Mouse (Mus musculus) lung, embryonic 14.5 days (tissue): ENCODE data around the gene Rpl12. TPM values are rescaled to one million over a fixed set of nuclear protein-coding genes. Genes with fewer than 3 reads are reported as not detected.

Experiments used
- ATAC-seq: fragments of 200-750 bp; cut with Nextera tagmentation; 2 replicates; pipeline ENCODE4 v1.8.0; 2017; ENCODE audit warnings: mild to moderate bottlenecking, moderate TSS enrichment, moderate library complexity; ENCODE audit not compliant: insufficient read depth
- DNase-seq: peaks from one replicate; pipeline ENCODE4 v3.0.0-alpha.2; 2015
- H3K27ac ChIP-seq: fragments of 300-500 bp; sonication (generic); 2 replicates; pipeline ENCODE4 v1.5.1; 2014; ENCODE audit warnings: low read depth, mild to moderate bottlenecking, moderate library complexity
- H3K27me3 ChIP-seq: fragments of 300-500 bp; sonication (generic); 2 replicates; pipeline ENCODE4 v1.6.1; 2014; ENCODE audit warnings: low read length, control low read depth; ENCODE audit not compliant: insufficient read depth
- H3K36me3 ChIP-seq: fragments of 300-500 bp; sonication (generic); 2 replicates; pipeline ENCODE4 v1.6.1; 2014; ENCODE audit warnings: control low read depth; ENCODE audit not compliant: insufficient read depth
- H3K4me1 ChIP-seq: fragments of 300-500 bp; sonication (generic); 2 replicates; pipeline ENCODE4 v1.6.1; 2014; ENCODE audit warnings: antibody characterized with exemption, control low read depth; ENCODE audit not compliant: insufficient read depth
- H3K4me2 ChIP-seq: fragments of 300-500 bp; sonication (generic); 2 replicates; pipeline ENCODE4 v1.6.1; 2014; ENCODE audit warnings: mild to moderate bottlenecking
- H3K4me3 ChIP-seq: fragments of 300-500 bp; sonication (generic); 2 replicates; pipeline ENCODE4 v1.5.1; 2014; ENCODE audit warnings: low read depth, low read length
- H3K9ac ChIP-seq: fragments of 300-500 bp; sonication (generic); 2 replicates; pipeline ENCODE4 v1.6.1; 2014
- H3K9me3 ChIP-seq: fragments of 300-500 bp; sonication (generic); 2 replicates; pipeline ENCODE4 v1.6.1; 2016; ENCODE audit warnings: low read depth, low read length, control low read depth
- CTCF ChIP-seq: IDR thresholded peaks from 2 replicates; pipeline ENCODE4 v1.5.1; 2016; ENCODE audit warnings: antibody characterized with exemption, low read depth
- WGBS: fragments of 180-500 bp; shearing (Covaris S2); extraction: QIAGEN DNeasy Blood & Tissue Kit; methylation state at CpG from one replicate; pipeline ENCODE4 v1.1.7; 2014; 5-methylcytosine and 5-hydroxymethylcytosine counted together
- polyA plus RNA-seq: library from polyadenylated mRNA; unstranded; fragments of >200 nt; fragmentation: Nextera tagmentation; extraction: Ambion mirVana; gene quantifications from 2 replicates; pipeline ENCODE4 v1.2.1, GENCODE M21; 2014

Rpl12 gene
- polyA plus RNA-seq, 1 experiment from 2014 or later = 235 TPM

- no peak for TF ChIP-seq CTCF
- DNase-seq = no peak
- no peaks in the 10 kb centered on the region for H3K27me3 ChIP-seq
- H3K4me2 ChIP-seq = peak overlapping the region; percentile 90
- no peaks in the 10 kb centered on the region for H3K9me3 ChIP-seq
- H3K4me1 ChIP-seq = peaks cover 11% of the 10 kb centered on the region
- H3K27ac ChIP-seq = 0 out of 2 replicates have a peak overlapping the region, but pooled peaks have one; percentile 54
- H3K9ac ChIP-seq = peak overlapping the region; percentile 99
- WGBS = 43% methylated on average over 4 of the region's 4 CpGs
- H3K4me3 ChIP-seq = peak overlapping the region; percentile 97
- ATAC-seq = no peak
- peaks cover 31% of the 10 kb centered on the region for H3K36me3 ChIP-seq
Observed at GRCm38 (mm10) chr2:32963544-32963943, 2.2 kb downstream of the Rpl12 start.

- Histone ChIP-seq H3K9ac (peak overlapping the region; percentile 34), H3K27me3 (no peaks in the 10 kb centered on the region), H3K4me1 (peaks cover 11% of the 10 kb centered on the region), H3K9me3 (no peaks in the 10 kb centered on the region), H3K27ac (0 out of 2 replicates have a peak overlapping the region, but pooled peaks have one; percentile 30), H3K4me3 (peak overlapping the region; percentile 97; the same call in 1 of the 2 replicates), H3K36me3 (peaks cover 31% of the 10 kb centered on the region), H3K4me2 (peak overlapping the region; percentile 90)
- DNase-seq = no peak
- no peak for TF ChIP-seq CTCF
- ATAC-seq = no peak
- 77% methylated on average over 1 of the region's 1 CpGs for WGBS
Observed at GRCm38 (mm10) chr2:32963981-32964380, 2.6 kb downstream of the Rpl12 start.

DNA sequence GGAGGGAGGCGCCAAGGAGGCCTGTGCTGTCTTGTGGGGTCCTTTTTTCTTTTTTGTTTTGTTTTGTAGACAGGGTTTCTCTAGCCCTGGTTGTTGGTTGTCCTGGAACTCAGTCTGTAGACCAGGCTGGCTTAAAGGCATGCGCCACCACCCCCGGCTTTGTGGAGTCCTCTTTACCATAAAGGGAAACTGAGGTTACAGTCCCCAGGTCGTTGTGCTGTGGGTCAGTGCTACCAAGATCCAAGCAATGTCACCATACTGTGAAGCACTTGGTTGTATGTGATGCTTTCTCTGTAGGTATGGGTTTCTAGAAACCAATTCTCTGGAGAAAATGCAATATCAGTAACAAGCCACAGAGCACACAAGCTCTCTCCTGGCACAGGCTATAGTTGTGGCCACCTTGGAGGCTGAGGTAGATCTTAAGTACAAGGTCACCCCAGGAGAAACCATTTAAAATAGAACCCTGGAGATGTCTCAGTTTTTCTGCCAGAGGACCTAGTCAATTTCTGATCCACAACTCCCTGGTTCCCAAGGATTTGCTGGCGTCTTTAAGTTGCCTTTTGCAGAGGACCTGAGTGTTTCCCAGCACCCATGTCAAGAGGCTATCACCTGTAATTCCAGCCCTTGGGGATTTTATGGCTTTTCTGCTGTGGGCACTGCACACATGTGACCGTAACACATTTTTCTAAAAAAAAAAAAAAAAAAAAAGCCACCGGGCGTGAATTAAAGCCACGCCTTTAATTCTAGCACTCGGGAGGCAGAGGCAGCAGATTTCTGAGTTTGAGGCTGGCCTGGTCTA is 3.5 kb downstream of the Rpl12 start:
- no peak for ATAC-seq
- Histone ChIP-seq H3K27me3 (no peaks in the 10 kb centered on the region), H3K36me3 (peaks cover 31% of the 10 kb centered on the region), H3K9me3 (no peaks in the 10 kb centered on the region), H3K4me1 (peaks cover 11% of the 10 kb centered on the region), H3K9ac (peak overlapping the region; percentile 32), H3K27ac (peak overlapping the region; percentile 24; the same call in 1 of the 2 replicates), H3K4me3 (peak overlapping the region; percentile 97), H3K4me2 (peak overlapping the region; percentile 90)
- DNase-seq = peak; percentile 23
- 31% methylated on average over 10 of the region's 10 CpGs for WGBS
- TF ChIP-seq CTCF = no peak

DNA sequence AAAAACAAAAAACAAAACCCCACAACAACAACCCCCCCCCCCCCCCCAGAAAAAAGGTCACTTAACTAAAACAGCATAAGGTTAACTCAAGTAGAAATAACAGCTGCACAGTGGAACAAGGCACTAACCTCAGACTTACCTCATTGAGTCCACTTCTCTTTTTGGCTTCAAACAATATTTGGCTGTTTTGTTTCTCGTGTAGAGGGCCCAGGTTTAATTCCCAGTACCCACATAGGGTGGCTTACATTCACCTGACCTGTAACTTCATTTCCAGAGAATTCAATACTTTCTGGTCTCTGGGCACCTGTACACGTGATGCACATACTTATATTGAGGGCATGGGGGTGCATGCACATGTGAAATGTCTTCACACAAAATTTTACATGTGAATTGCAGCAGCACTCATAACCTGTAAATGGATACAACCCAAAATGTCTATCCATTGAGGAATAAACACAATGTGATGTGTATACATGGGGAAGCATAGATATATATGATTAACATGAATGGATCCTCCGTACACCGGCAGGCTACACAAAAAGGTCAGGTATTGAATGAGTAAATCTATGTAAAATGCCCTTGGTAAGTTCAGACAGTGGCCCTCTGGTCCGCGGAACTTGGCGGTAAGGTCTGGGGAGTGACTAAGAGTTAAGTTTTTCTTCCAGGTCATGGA is 4.3 kb downstream of the Rpl12 start:
- Histone ChIP-seq H3K9me3 (no peaks in the 10 kb centered on the region), H3K36me3 (peaks cover 31% of the 10 kb centered on the region), H3K4me1 (peaks cover 10% of the 10 kb centered on the region), H3K27me3 (no peaks in the 10 kb centered on the region), H3K9ac (no peak overlapping the region), H3K27ac (peak overlapping the region; percentile 99; the same call in 1 of the 2 replicates), H3K4me3 (0 out of 2 replicates have a peak overlapping the region, but pooled peaks have one; percentile 53), H3K4me2 (peak overlapping the region; percentile 70)
- WGBS = 12% methylated on average over 7 of the region's 7 CpGs
- TF ChIP-seq CTCF = no peak
- DNase-seq (peak; percentile 36), ATAC-seq (no peak)

DNA sequence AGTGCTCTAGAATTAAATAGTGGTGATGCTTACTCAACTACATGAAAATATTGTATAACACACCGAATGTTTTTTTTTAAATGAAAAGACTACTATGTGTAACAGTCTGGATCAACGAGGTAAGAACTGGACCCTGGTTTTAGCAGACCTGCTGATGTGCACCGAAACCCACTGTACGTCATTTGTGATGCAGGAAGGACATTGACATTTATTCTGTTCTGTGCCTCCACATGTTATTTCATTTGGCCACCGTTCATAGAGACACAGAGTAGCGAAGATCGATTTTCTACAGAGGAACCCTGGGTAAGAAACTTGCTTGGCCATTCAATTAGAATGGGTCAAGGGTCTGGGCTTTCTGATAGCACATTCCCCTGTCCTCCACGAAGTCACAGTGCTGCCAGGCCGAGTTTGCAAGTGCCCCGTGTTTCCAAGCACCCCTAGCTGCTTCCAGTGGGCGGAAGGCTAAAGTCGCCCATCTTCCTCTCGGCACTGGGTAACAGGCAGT is 4.9 kb downstream of the Rpl12 start:
- Histone ChIP-seq H3K4me3 (peak overlapping the region; percentile 53), H3K27me3 (no peaks in the 10 kb centered on the region), H3K4me2 (peak overlapping the region; percentile 70), H3K27ac (peak overlapping the region; percentile 99), H3K9me3 (no peaks in the 10 kb centered on the region), H3K4me1 (peaks cover 6% of the 10 kb centered on the region; the same call in 1 of the 2 replicates), H3K9ac (peak overlapping the region; percentile 73), H3K36me3 (peaks cover 31% of the 10 kb centered on the region)
- TF ChIP-seq CTCF = no peak
- WGBS = 8% methylated on average over 13 of the region's 13 CpGs
- DNase-seq = no peak
- ATAC-seq = no peak

- peak overlapping the region; percentile 70 for H3K4me2 ChIP-seq
- under 1% methylated on average over 55 of the region's 55 CpGs for WGBS
- H3K36me3 ChIP-seq = peaks cover 31% of the 10 kb centered on the region
- H3K4me3 ChIP-seq = peak overlapping the region; percentile 53
- peaks cover 6% of the 10 kb centered on the region; the same call in 1 of the 2 replicates for H3K4me1 ChIP-seq
- H3K27me3 ChIP-seq = no peaks in the 10 kb centered on the region
- ATAC-seq (peak; percentile 88), DNase-seq (peak; percentile 94)
- H3K9ac ChIP-seq = peak overlapping the region; percentile 73
- TF ChIP-seq CTCF = peak; percentile 72
- peak overlapping the region; percentile 99 for H3K27ac ChIP-seq
- H3K9me3 ChIP-seq = no peaks in the 10 kb centered on the region
Observed at GRCm38 (mm10) chr2:32966689-32967631, 5.6 kb downstream of the Rpl12 start.
